Mouse (Mus musculus): ENCODE measurements at regions not wholly inside any gene's neighbourhood (a gene's known extent, or its start where the extent isn't known, plus 50 kb on each side); places are given as distances from the start of the nearest gene placed in this dataset.
A peak's percentile ranks its signal among the peaks of the same experiment; 100 is the strongest.

GRCm38 (mm10) chr15:93853221-93853620 lies 257.5 kb upstream of the Prickle1 start:
- 84% methylated on average over 3 of the region's 3 CpGs for WGBS
- Histone ChIP-seq H3K9me3 (ENCODE audit: control insufficient read depth, low read length) (no peaks in the 10 kb centered on the region), H3K4me3 (ENCODE audit: low read depth, low read length) (no peak overlapping the region)

GRCm38 (mm10) chr15:93852126-93852525 lies 256.4 kb upstream of the Prickle1 start:
- Histone ChIP-seq H3K9me3 (ENCODE audit: control insufficient read depth, low read length) (no peaks in the 10 kb centered on the region), H3K9ac (ENCODE audit: low read length) (no peak overlapping the region), H3K27ac (ENCODE audit: low read depth, low read length) (no peak overlapping the region), H3K4me1 (ENCODE audit: control insufficient read depth, insufficient read depth, low read length) (no peaks in the 10 kb centered on the region), H3K36me3 (ENCODE audit: control insufficient read depth, insufficient read depth, low read length) (no peaks in the 10 kb centered on the region), H3K4me3 (ENCODE audit: low read depth, low read length) (no peak overlapping the region), H3K27me3 (ENCODE audit: control insufficient read depth, insufficient read depth, low read length) (no peaks in the 10 kb centered on the region), H3K4me2 (no peak overlapping the region)
- ATAC-seq (ENCODE audit: low FRiP score) (no peak), DNase-seq (ENCODE audit: low spot score, missing footprints) (no peak)
- 91% methylated on average over 4 of the region's 4 CpGs for WGBS

More at GRCm38 (mm10) chr15:93853221-93853620, 257.5 kb upstream of the Prickle1 start:
- Histone ChIP-seq H3K27me3 (ENCODE audit: control insufficient read depth, insufficient read depth, low read length) (no peaks in the 10 kb centered on the region), H3K36me3 (ENCODE audit: control insufficient read depth, insufficient read depth, low read length) (no peaks in the 10 kb centered on the region), H3K4me1 (ENCODE audit: control insufficient read depth, insufficient read depth, low read length) (no peaks in the 10 kb centered on the region), H3K27ac (ENCODE audit: low read depth, low read length) (no peak overlapping the region), H3K4me2 (no peak overlapping the region), H3K9ac (ENCODE audit: low read length) (no peak overlapping the region)
- no peak for DNase-seq (ENCODE audit: low spot score, missing footprints)
- ATAC-seq (ENCODE audit: low FRiP score) = no peak

- 88% methylated on average over 6 of the region's 6 CpGs for WGBS
- Histone ChIP-seq H3K9ac (ENCODE audit: low read length) (no peak overlapping the region), H3K4me2 (no peak overlapping the region), H3K27me3 (ENCODE audit: control insufficient read depth, insufficient read depth, low read length) (no peaks in the 10 kb centered on the region), H3K4me1 (ENCODE audit: control insufficient read depth, insufficient read depth, low read length) (no peaks in the 10 kb centered on the region), H3K9me3 (ENCODE audit: control insufficient read depth, low read length) (no peaks in the 10 kb centered on the region), H3K27ac (ENCODE audit: low read depth, low read length) (no peak overlapping the region), H3K4me3 (ENCODE audit: low read depth, low read length) (no peak overlapping the region), H3K36me3 (ENCODE audit: control insufficient read depth, insufficient read depth, low read length) (no peaks in the 10 kb centered on the region)
- no peak for DNase-seq (ENCODE audit: low spot score, missing footprints)
- ATAC-seq (ENCODE audit: low FRiP score) = no peak
These were observed 254.7 kb upstream of the Prickle1 start for GRCm38 (mm10) chr15:93850388-93850787.

GRCm38 (mm10) chr15:93848830-93849229 lies 253.1 kb upstream of the Prickle1 start:
- WGBS = 93% methylated on average over 4 of the region's 4 CpGs
- no peak for ATAC-seq (ENCODE audit: low FRiP score)
- peak overlapping the region; percentile 4; the same call in 1 of the 2 replicates for H3K27ac ChIP-seq (ENCODE audit: low read depth, low read length)
- no peak overlapping the region for H3K4me2 ChIP-seq
- no peak for DNase-seq (ENCODE audit: low spot score, missing footprints)
- no peak overlapping the region for H3K4me3 ChIP-seq (ENCODE audit: low read depth, low read length)
- no peaks in the 10 kb centered on the region for H3K4me1 ChIP-seq (ENCODE audit: control insufficient read depth, insufficient read depth, low read length)
- H3K9ac ChIP-seq (ENCODE audit: low read length) = no peak overlapping the region
- no peaks in the 10 kb centered on the region for H3K36me3 ChIP-seq (ENCODE audit: control insufficient read depth, insufficient read depth, low read length)
- no peaks in the 10 kb centered on the region for H3K9me3 ChIP-seq (ENCODE audit: control insufficient read depth, low read length)
- no peaks in the 10 kb centered on the region for H3K27me3 ChIP-seq (ENCODE audit: control insufficient read depth, insufficient read depth, low read length)

- no peak overlapping the region for H3K27ac ChIP-seq (ENCODE audit: low read depth, low read length)
- no peaks in the 10 kb centered on the region for H3K27me3 ChIP-seq (ENCODE audit: control insufficient read depth, insufficient read depth, low read length)
- H3K4me3 ChIP-seq (ENCODE audit: low read depth, low read length) = no peak overlapping the region
- no peaks in the 10 kb centered on the region for H3K9me3 ChIP-seq (ENCODE audit: control insufficient read depth, low read length)
- H3K4me1 ChIP-seq (ENCODE audit: control insufficient read depth, insufficient read depth, low read length) = no peaks in the 10 kb centered on the region
- no peaks in the 10 kb centered on the region for H3K36me3 ChIP-seq (ENCODE audit: control insufficient read depth, insufficient read depth, low read length)
- H3K9ac ChIP-seq (ENCODE audit: low read length) = no peak overlapping the region
- ATAC-seq (ENCODE audit: low FRiP score) (no peak), DNase-seq (ENCODE audit: low spot score, missing footprints) (no peak)
- no peak overlapping the region for H3K4me2 ChIP-seq
- 79% methylated on average over 4 of the region's 4 CpGs for WGBS
These were observed 251.1 kb upstream of the Prickle1 start for GRCm38 (mm10) chr15:93846797-93847196.

- no peaks in the 10 kb centered on the region for H3K27me3 ChIP-seq (ENCODE audit: control insufficient read depth, insufficient read depth, low read length)
- H3K36me3 ChIP-seq (ENCODE audit: control insufficient read depth, insufficient read depth, low read length) = no peaks in the 10 kb centered on the region
- DNase-seq (ENCODE audit: low spot score, missing footprints) (no peak), ATAC-seq (ENCODE audit: low FRiP score) (no peak)
- no peaks in the 10 kb centered on the region for H3K9me3 ChIP-seq (ENCODE audit: control insufficient read depth, low read length)
- WGBS = 92% methylated on average over 6 of the region's 6 CpGs
- no peak overlapping the region for H3K4me2 ChIP-seq
- no peak overlapping the region for H3K4me3 ChIP-seq (ENCODE audit: low read depth, low read length)
- H3K9ac ChIP-seq (ENCODE audit: low read length) = no peak overlapping the region
- H3K27ac ChIP-seq (ENCODE audit: low read depth, low read length) = no peak overlapping the region
- no peaks in the 10 kb centered on the region for H3K4me1 ChIP-seq (ENCODE audit: control insufficient read depth, insufficient read depth, low read length)
These were observed 250.1 kb upstream of the Prickle1 start for GRCm38 (mm10) chr15:93845801-93846200.

- no peaks in the 10 kb centered on the region for H3K36me3 ChIP-seq (ENCODE audit: control insufficient read depth, insufficient read depth, low read length)
- no peaks in the 10 kb centered on the region for H3K4me1 ChIP-seq (ENCODE audit: control insufficient read depth, insufficient read depth, low read length)
- H3K27me3 ChIP-seq (ENCODE audit: control insufficient read depth, insufficient read depth, low read length) = no peaks in the 10 kb centered on the region
- H3K9me3 ChIP-seq (ENCODE audit: control insufficient read depth, low read length) = no peaks in the 10 kb centered on the region
- 88% methylated on average over 1 of the region's 1 CpGs for WGBS
- H3K4me3 ChIP-seq (ENCODE audit: low read depth, low read length) = no peak overlapping the region
- H3K4me2 ChIP-seq = no peak overlapping the region
- no peak overlapping the region for H3K27ac ChIP-seq (ENCODE audit: low read depth, low read length)
- H3K9ac ChIP-seq (ENCODE audit: low read length) = no peak overlapping the region
- DNase-seq (ENCODE audit: low spot score, missing footprints) (no peak), ATAC-seq (ENCODE audit: low FRiP score) (no peak)
These were observed 237.3 kb upstream of the Prickle1 start for GRCm38 (mm10) chr15:93832956-93833355.

- WGBS = 88% methylated on average over 14 of the region's 14 CpGs
- H3K36me3 ChIP-seq (ENCODE audit: control insufficient read depth, insufficient read depth, low read length) = no peaks in the 10 kb centered on the region
- H3K4me1 ChIP-seq (ENCODE audit: control insufficient read depth, insufficient read depth, low read length) = no peaks in the 10 kb centered on the region
- H3K27me3 ChIP-seq (ENCODE audit: control insufficient read depth, insufficient read depth, low read length) = no peaks in the 10 kb centered on the region
- no peak overlapping the region for H3K27ac ChIP-seq (ENCODE audit: low read depth, low read length)
- ATAC-seq (ENCODE audit: low FRiP score) = no peak
- H3K9ac ChIP-seq (ENCODE audit: low read length) = no peak overlapping the region
- H3K4me2 ChIP-seq = no peak overlapping the region
- DNase-seq (ENCODE audit: low spot score, missing footprints) = no peak
- no peaks in the 10 kb centered on the region for H3K9me3 ChIP-seq (ENCODE audit: control insufficient read depth, low read length)
- H3K4me3 ChIP-seq (ENCODE audit: low read depth, low read length) = no peak overlapping the region
These were observed 236.8 kb upstream of the Prickle1 start for GRCm38 (mm10) chr15:93832431-93832936.

- Histone ChIP-seq H3K36me3 (ENCODE audit: control insufficient read depth, insufficient read depth, low read length) (no peaks in the 10 kb centered on the region), H3K27me3 (ENCODE audit: control insufficient read depth, insufficient read depth, low read length) (no peaks in the 10 kb centered on the region), H3K4me3 (ENCODE audit: low read depth, low read length) (no peak overlapping the region), H3K9me3 (ENCODE audit: control insufficient read depth, low read length) (no peaks in the 10 kb centered on the region), H3K4me1 (ENCODE audit: control insufficient read depth, insufficient read depth, low read length) (no peaks in the 10 kb centered on the region), H3K27ac (ENCODE audit: low read depth, low read length) (no peak overlapping the region), H3K9ac (ENCODE audit: low read length) (no peak overlapping the region), H3K4me2 (no peak overlapping the region)
- DNase-seq (ENCODE audit: low spot score, missing footprints) (no peak), ATAC-seq (ENCODE audit: low FRiP score) (no peak)
- WGBS = 82% methylated on average over 3 of the region's 3 CpGs
These were observed 235.5 kb upstream of the Prickle1 start for GRCm38 (mm10) chr15:93831148-93831547.

All from midbrain, embryonic 11.5 days (tissue).